Mouse (Mus musculus): ENCODE results near the gene Cog8.

- TF ChIP-seq POLR2A (IDR thresholded peaks at IDR 0.05; ENCODE audit: borderline replicate concordance, low read depth, low read length): no peak
- no peak for TF ChIP-seq CTCF (IDR thresholded peaks at IDR 0.05; ENCODE audit: low read depth, low read length)
Measured at GRCm38 (mm10) chr8:107095717-107096365, 39.4 kb upstream of the Cog8 start.

All from bone marrow macrophage, adult 2 months (primary cell).